Mouse (Mus musculus) small intestine, adult 2 months (tissue): ENCODE measurements at regions not wholly inside any gene's neighbourhood (a gene's known extent, or its start where the extent isn't known, plus 50 kb on each side); places are given as distances from the start of the nearest gene placed in this dataset.

Experiments
- CTCF ChIP-seq: fragments of 200-500 bp; IDR thresholded peaks from 2 replicates; pipeline ENCODE4 v1.5.1; 2012; ENCODE audit warnings: low read depth, mild to moderate bottlenecking, control low read depth, inconsistent platforms, low read length, moderate library complexity, mixed read lengths; ENCODE audit not compliant: insufficient replicate concordance, insufficient read length; ENCODE audit errors: extremely low read depth
- POLR2A ChIP-seq: fragments of 200-500 bp; IDR thresholded peaks from 2 replicates; pipeline ENCODE4 v1.6.1; 2012; ENCODE audit warnings: low read depth, mild to moderate bottlenecking, control low read depth, inconsistent platforms, low read length, moderate library complexity

DNA sequence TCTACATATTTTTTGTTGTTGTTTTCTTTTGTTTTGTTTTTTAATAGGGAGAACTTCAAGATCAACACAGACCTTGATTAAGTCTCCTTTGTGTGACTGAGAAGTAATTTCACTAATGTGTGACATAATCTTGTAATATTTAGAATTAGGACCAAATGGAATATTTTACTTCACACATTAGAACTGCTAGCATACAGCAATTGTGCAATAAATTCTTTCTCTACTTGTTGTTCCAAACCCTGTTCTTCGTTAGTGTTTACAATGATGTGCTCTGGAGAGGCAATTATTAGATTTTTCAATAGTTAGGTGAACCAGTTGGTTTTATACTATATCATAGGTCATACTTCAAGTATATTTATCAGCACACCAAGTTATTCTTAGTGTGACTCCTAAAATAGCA is 171.3 kb upstream of the Cd180 start:
- TF ChIP-seq CTCF (no peak), POLR2A (no peak)
